Mouse (Mus musculus): ENCODE measurements at regions not wholly inside any gene's neighbourhood (a gene's known extent, or its start where the extent isn't known, plus 50 kb on each side); places are given as distances from the start of the nearest gene placed in this dataset.

DNA sequence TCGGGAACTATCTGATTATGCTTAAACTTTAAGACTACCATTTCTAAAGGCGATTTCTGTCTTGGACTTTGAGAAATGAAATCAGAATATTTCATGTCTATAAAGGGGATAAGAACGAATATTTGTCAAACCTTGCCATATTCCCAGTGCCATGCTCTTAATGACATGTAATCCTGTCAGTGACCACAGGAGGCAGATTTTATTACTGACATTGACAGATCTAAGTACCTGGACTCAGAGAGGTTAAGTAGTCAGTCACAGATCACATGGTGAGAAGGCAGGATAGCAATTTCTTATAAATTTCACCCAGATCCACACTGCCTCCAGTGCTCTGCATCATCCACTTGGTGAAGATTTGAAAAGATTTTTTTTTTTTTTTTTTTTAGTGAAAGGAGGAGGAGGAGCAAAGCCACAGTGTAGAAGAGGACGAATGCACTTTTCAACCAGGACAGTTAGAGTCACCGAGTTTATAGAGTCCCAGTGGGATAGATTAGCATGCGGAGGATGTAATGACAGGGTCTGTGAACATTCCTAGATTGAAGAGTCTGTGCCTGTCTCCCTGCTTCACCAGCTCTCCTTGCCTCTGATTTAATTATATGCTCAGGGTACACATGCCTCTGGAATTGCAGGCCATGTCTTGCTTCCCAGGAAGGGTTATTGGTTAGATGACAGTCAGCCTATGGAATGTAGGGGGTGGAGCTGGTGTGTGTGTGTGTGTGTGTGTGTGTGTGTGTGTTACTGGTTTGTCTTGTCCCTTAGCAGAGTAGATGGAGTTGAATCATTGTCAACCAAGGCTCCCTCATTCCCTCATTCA is 1379.7 kb downstream of the Gsdmc2 start:
- Histone ChIP-seq H3K4me3 (ENCODE audit: insufficient read depth in 1 of 2, low read depth in 1 of 2, low read length in 2 of 2, poor library complexity in 1 of 2, severe bottlenecking in 1 of 2) (no peak overlapping the region), H3K9me3 (ENCODE audit: control insufficient read depth, insufficient read depth, low read depth, low read length) (no peaks in the 10 kb centered on the region), H3K9ac (ENCODE audit: insufficient read depth, low read depth, low read length, poor library complexity, severe bottlenecking) (no peak overlapping the region), H3K4me1 (ENCODE audit: control insufficient read depth in 2 of 2, insufficient read depth in 2 of 2, low read length in 2 of 2, poor library complexity in 1 of 2) (peaks cover 0 to 8% of the 10 kb centered on the region in 2 experiments; a peak in 1 of 4 replicates), H3K36me3 (ENCODE audit: control insufficient read depth, insufficient read depth, low read length, poor library complexity, severe bottlenecking) (no peaks in the 10 kb centered on the region), H3K27ac (ENCODE audit: insufficient read depth, low read depth, low read length, poor library complexity, severe bottlenecking) (no peak overlapping the region)
- DNase-seq (ENCODE audit: low read depth, low spot score) = peak; percentile 3
- TF ChIP-seq HCFC1 (IDR thresholded peaks at IDR 0.05; ENCODE audit: borderline replicate concordance, insufficient read depth, low read length) (no peak), CHD2 (IDR thresholded peaks at IDR 0.05; ENCODE audit: low read depth, low read length) (no peak), MAFK (IDR thresholded peaks at IDR 0.05; ENCODE audit: insufficient read depth, low read depth, low read length) (no peak), ZNF384 (IDR thresholded peaks at IDR 0.05; ENCODE audit: low read depth, low read length) (no peak), ZC3H11A (IDR thresholded peaks at IDR 0.05; ENCODE audit: borderline replicate concordance, low read depth, low read length) (no peak)
- in situ Hi-C loops (cut with MboI; ENCODE audit: low sequenced_read_pairs in 2 of 2, unreplicated experiment in 2 of 2) = no loop called here

- Histone ChIP-seq H3K27ac (ENCODE audit: insufficient read depth, low read depth, low read length, poor library complexity, severe bottlenecking) (no peak overlapping the region), H3K9me3 (ENCODE audit: control insufficient read depth, insufficient read depth, low read depth, low read length) (no peaks in the 10 kb centered on the region), H3K36me3 (ENCODE audit: control insufficient read depth, insufficient read depth, low read length, poor library complexity, severe bottlenecking) (no peaks in the 10 kb centered on the region), H3K9ac (ENCODE audit: insufficient read depth, low read depth, low read length, poor library complexity, severe bottlenecking) (no peak overlapping the region), H3K4me3 (ENCODE audit: insufficient read depth in 1 of 2, low read depth in 1 of 2, low read length in 2 of 2, poor library complexity in 1 of 2, severe bottlenecking in 1 of 2) (no peak overlapping the region), H3K4me1 (ENCODE audit: control insufficient read depth in 2 of 2, insufficient read depth in 2 of 2, low read length in 2 of 2, poor library complexity in 1 of 2) (peaks cover 0 to 13% of the 10 kb centered on the region in 2 experiments; a peak in 1 of 4 replicates)
- TF ChIP-seq ZNF384 (IDR thresholded peaks at IDR 0.05; ENCODE audit: low read depth, low read length) (peak; percentile 61), MAFK (IDR thresholded peaks at IDR 0.05; ENCODE audit: insufficient read depth, low read depth, low read length) (no peak), HCFC1 (IDR thresholded peaks at IDR 0.05; ENCODE audit: borderline replicate concordance, insufficient read depth, low read length) (no peak), CHD2 (IDR thresholded peaks at IDR 0.05; ENCODE audit: low read depth, low read length) (no peak), ZC3H11A (IDR thresholded peaks at IDR 0.05; ENCODE audit: borderline replicate concordance, low read depth, low read length) (no peak)
- peak; percentile 34 for DNase-seq (ENCODE audit: low read depth, low spot score)
- in situ Hi-C loops (cut with MboI; ENCODE audit: low sequenced_read_pairs in 2 of 2, unreplicated experiment in 2 of 2) = no loop called here
Measured at GRCm38 (mm10) chr15:62462698-62463097, 1382.3 kb downstream of the Gsdmc2 start.

DNA sequence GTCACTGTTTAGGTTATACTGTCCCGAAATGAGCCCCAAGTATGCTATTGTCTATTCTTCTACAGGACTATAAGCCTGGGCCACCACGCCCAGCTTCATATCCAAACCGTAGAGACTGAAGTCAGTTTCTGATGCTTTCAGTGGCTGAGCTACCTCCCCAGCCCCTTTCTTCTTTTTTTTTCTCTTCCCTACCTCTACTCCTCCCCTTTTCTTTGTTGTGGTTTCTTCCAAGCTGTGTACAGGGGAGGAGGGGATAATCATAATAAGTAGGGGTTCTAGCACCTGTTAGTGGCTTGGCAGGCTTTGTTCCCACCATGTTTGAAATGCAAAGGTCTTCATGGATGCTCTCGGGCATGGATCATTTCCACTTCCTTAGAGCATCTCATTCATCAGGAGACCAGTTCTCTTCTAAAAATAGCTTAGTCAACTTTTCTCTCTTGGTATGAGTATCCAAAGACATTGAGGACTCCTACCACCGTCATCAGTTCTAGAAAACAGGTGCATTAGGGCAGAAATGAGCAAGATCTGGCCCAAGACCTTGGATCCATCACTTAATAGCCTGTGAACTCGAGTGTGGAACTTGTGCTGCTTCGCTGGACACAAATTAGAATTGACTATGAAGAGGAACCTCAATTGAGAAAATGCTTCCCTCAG is 1383.5 kb downstream of the Gsdmc2 start:
- no peaks in the 10 kb centered on the region for H3K36me3 ChIP-seq (ENCODE audit: control insufficient read depth, insufficient read depth, low read length, poor library complexity, severe bottlenecking)
- DNase-seq (ENCODE audit: low read depth, low spot score) = no peak
- no peak overlapping the region for H3K4me3 ChIP-seq (ENCODE audit: insufficient read depth in 1 of 2, low read depth in 1 of 2, low read length in 2 of 2, poor library complexity in 1 of 2, severe bottlenecking in 1 of 2)
- H3K9me3 ChIP-seq (ENCODE audit: control insufficient read depth, insufficient read depth, low read depth, low read length) = no peaks in the 10 kb centered on the region
- TF ChIP-seq CHD2 (IDR thresholded peaks at IDR 0.05; ENCODE audit: low read depth, low read length) (no peak), HCFC1 (IDR thresholded peaks at IDR 0.05; ENCODE audit: borderline replicate concordance, insufficient read depth, low read length) (no peak), ZC3H11A (IDR thresholded peaks at IDR 0.05; ENCODE audit: borderline replicate concordance, low read depth, low read length) (no peak), ZNF384 (IDR thresholded peaks at IDR 0.05; ENCODE audit: low read depth, low read length) (no peak), MAFK (IDR thresholded peaks at IDR 0.05; ENCODE audit: insufficient read depth, low read depth, low read length) (no peak)
- in situ Hi-C loops (cut with MboI; ENCODE audit: low sequenced_read_pairs in 2 of 2, unreplicated experiment in 2 of 2) = no loop called here
- H3K9ac ChIP-seq (ENCODE audit: insufficient read depth, low read depth, low read length, poor library complexity, severe bottlenecking) = no peak overlapping the region
- peaks cover 0 to 17% of the 10 kb centered on the region in 2 experiments; a peak in 1 of 4 replicates for H3K4me1 ChIP-seq (ENCODE audit: control insufficient read depth in 2 of 2, insufficient read depth in 2 of 2, low read length in 2 of 2, poor library complexity in 1 of 2)
- no peak overlapping the region for H3K27ac ChIP-seq (ENCODE audit: insufficient read depth, low read depth, low read length, poor library complexity, severe bottlenecking)

DNA sequence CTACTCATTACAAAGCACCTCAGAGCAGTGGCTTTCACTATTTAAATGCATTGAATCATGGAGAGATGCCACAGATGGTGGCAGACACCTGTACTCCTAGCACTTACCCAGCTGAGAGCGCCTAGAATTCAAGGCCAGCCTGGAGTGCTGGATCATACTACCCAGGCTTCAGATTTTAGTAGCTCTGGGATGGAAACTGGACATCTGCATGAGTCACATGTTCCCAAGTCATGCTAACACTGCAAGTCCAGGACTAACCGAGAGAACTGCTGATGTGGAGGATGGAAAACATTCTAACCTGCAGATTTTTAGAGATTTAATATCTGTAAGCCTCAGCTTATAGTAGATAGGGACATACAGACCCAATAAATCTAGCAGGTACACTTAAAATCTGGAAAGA is 1384.3 kb downstream of the Gsdmc2 start:
- H3K36me3 ChIP-seq (ENCODE audit: control insufficient read depth, insufficient read depth, low read length, poor library complexity, severe bottlenecking) = no peaks in the 10 kb centered on the region

More for the DNA sequence above, 1384.3 kb downstream of the Gsdmc2 start:
- peaks cover 0 to 17% of the 10 kb centered on the region in 2 experiments; a peak in 1 of 4 replicates for H3K4me1 ChIP-seq (ENCODE audit: control insufficient read depth in 2 of 2, insufficient read depth in 2 of 2, low read length in 2 of 2, poor library complexity in 1 of 2)
- no peak overlapping the region for H3K9ac ChIP-seq (ENCODE audit: insufficient read depth, low read depth, low read length, poor library complexity, severe bottlenecking)
- in situ Hi-C loops (cut with MboI; ENCODE audit: low sequenced_read_pairs in 2 of 2, unreplicated experiment in 2 of 2) = no loop called here
- H3K27ac ChIP-seq (ENCODE audit: insufficient read depth, low read depth, low read length, poor library complexity, severe bottlenecking) = no peak overlapping the region
- TF ChIP-seq ZC3H11A (IDR thresholded peaks at IDR 0.05; ENCODE audit: borderline replicate concordance, low read depth, low read length) (no peak), HCFC1 (IDR thresholded peaks at IDR 0.05; ENCODE audit: borderline replicate concordance, insufficient read depth, low read length) (no peak), MAFK (IDR thresholded peaks at IDR 0.05; ENCODE audit: insufficient read depth, low read depth, low read length) (no peak), ZNF384 (IDR thresholded peaks at IDR 0.05; ENCODE audit: low read depth, low read length) (no peak), CHD2 (IDR thresholded peaks at IDR 0.05; ENCODE audit: low read depth, low read length) (no peak)
- no peaks in the 10 kb centered on the region for H3K9me3 ChIP-seq (ENCODE audit: control insufficient read depth, insufficient read depth, low read depth, low read length)
- no peak overlapping the region for H3K4me3 ChIP-seq (ENCODE audit: insufficient read depth in 1 of 2, low read depth in 1 of 2, low read length in 2 of 2, poor library complexity in 1 of 2, severe bottlenecking in 1 of 2)
- no peak for DNase-seq (ENCODE audit: low read depth, low spot score)

Measured in ES-E14 (cell line).